Mouse (Mus musculus): ENCODE results near the gene Gm10282. TPM values are rescaled to one million over a fixed set of nuclear protein-coding genes. Genes with fewer than 3 reads are reported as not detected.

Gm10282 gene
- total RNA-seq, 2 experiments from 2014 or later = 6.6 to 7.9 TPM

DNA sequence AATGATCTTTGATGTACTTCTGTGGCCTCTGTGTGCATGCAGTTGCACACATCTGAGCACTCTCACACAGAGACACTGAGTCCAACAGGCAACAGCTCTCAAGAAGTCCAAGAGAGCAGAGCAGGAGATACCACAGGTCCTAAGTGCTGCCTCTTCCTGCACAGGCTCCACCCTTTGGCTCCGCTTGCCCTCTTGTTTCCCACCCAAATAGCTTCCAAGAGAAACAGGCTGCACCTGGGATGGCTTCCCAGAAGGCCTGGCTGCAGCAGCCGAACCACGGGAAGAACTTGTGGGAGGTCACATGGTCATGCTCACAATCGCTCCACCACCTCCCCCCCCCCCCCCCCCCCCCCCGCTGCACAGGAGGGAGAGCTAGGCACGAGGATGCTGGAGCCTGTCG, 39.7 kb downstream of the Gm10282 start:
- no peak for DNase-seq (ENCODE audit: extremely low spot score in 1 of 2, low spot score in 1 of 2)

GRCm38 (mm10) chr8:72263451-72263850, 41.6 kb downstream of the Gm10282 start:
- no peak for DNase-seq (ENCODE audit: extremely low spot score in 1 of 2, low spot score in 1 of 2)

DNA sequence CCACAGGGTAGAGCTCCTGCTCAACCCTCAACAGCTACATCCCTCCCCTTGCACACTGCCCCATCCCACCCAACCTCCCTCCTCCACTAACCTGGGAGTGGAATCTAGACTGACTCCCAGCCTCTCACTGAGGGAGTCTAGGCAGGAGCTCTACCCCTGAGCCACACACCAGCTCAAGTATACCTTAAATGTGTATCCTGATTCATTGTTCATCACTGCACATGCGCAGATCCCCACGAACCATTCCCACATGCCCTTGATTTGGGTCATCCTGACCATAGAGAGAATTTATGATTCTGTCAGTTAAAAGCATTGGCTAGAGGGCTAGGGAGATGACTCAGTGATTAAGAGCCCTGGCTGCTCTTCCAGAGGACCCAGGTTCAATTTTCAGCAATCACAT, 42.3 kb downstream of the Gm10282 start:
- no peak for DNase-seq (ENCODE audit: extremely low spot score in 1 of 2, low spot score in 1 of 2)

- no peak for DNase-seq (ENCODE audit: extremely low spot score in 1 of 2, low spot score in 1 of 2)
Observed at GRCm38 (mm10) chr8:72261872-72262271, 43.2 kb downstream of the Gm10282 start.

GRCm38 (mm10) chr8:72261431-72261830, 43.6 kb downstream of the Gm10282 start:
- no peak for DNase-seq (ENCODE audit: extremely low spot score in 1 of 2, low spot score in 1 of 2)

GRCm38 (mm10) chr8:72261019-72261418, 44.0 kb downstream of the Gm10282 start:
- DNase-seq (ENCODE audit: extremely low spot score in 1 of 2, low spot score in 1 of 2) = peak in 1 of 2 experiments; percentile 26

- DNase-seq (ENCODE audit: extremely low spot score in 1 of 2, low spot score in 1 of 2) = no peak
Observed at GRCm38 (mm10) chr8:72260585-72260984, 44.5 kb downstream of the Gm10282 start.

DNA sequence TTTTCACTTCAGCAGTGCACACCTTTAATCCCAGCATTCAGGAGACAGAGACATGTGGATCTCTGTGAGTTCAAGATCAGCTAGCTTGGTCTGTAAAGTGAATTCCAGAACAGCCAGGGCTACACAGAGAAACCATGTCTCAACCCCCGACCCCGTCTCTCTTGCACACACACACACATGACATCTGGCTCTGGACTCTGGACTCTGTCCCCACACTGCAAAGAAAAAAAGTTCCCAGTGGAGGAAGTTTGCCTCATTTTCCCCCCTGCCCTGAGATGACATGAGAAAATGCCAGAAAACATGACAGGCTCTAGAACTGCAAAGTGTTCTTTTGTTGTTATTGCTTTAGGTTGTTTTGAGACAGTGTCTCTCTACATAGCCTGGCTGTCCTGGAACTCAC, 45.2 kb downstream of the Gm10282 start:
- DNase-seq (ENCODE audit: extremely low spot score in 1 of 2, low spot score in 1 of 2) = no peak

DNA sequence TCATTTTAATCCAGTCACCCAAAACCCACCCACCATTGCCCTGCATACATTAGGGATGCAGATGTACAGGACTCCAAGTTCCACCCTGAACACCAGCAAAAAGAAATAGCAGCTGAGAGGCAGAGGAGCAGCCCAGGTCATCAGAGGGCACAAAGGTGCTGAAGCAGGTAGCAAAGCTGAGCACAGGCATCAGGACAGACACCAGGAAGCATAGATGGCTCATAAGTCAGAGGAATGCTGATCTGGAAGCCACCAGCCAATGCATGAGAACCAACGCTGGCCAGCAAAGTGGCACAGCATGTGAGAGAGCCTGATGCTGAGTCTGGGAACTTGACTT, 47.2 kb downstream of the Gm10282 start:
- no peak for DNase-seq (ENCODE audit: extremely low spot score in 1 of 2, low spot score in 1 of 2)

- peak in 1 of 2 experiments; percentile 51 for DNase-seq (ENCODE audit: extremely low spot score in 1 of 2, low spot score in 1 of 2)
Observed at GRCm38 (mm10) chr8:72257171-72257901, 47.7 kb downstream of the Gm10282 start.

Other genes with a start within 250 kb of the Gm10282 start
- gene Olfr373, start 222.1 kb downstream of the Gm10282 start, total RNA-seq (2021) = not detected
- not detected for gene Olfr374, start 198.2 kb downstream of the Gm10282 start, total RNA-seq (2021)
- gene Tpm4, start 170.3 kb downstream of the Gm10282 start, total RNA-seq (2021) = 10 to 100 TPM; 26.2 to 27.5 TPM
- gene Rab8a, start 144.1 kb downstream of the Gm10282 start, total RNA-seq (2021) = 10 to 100 TPM; 40.0 to 41.2 TPM
- not detected for gene Hsh2d, start 115.6 kb downstream of the Gm10282 start, total RNA-seq (2021)
- gene Cib3, start 92.4 kb downstream of the Gm10282 start, total RNA-seq (2021) = not detected
- gene Gm11034, start 91.6 kb downstream of the Gm10282 start, total RNA-seq (2021) = not detected
- 10 to 100 TPM; 57.4 to 60.6 TPM for gene Fam32a, start 85.5 kb downstream of the Gm10282 start, total RNA-seq (2021)
- 10 to 100 TPM; 85.8 to 96.2 TPM for gene Ap1m1, start 65.2 kb downstream of the Gm10282 start, total RNA-seq (2021)
- 10 to 100 TPM; 14.3 to 18.0 TPM for gene Klf2, start 13.8 kb upstream of the Gm10282 start, total RNA-seq (2021)
- 10 to 100 TPM; 58.9 to 72.2 TPM for gene Eps15l1, start 116.2 kb upstream of the Gm10282 start, total RNA-seq (2021)
- under 1 TPM; 0.69 to 0.85 TPM for gene Calr3, start 138.6 kb upstream of the Gm10282 start, total RNA-seq (2021)
- 10 to 100 TPM; 12.9 to 15.4 TPM for gene 1700030K09Rik, start 138.6 kb upstream of the Gm10282 start, total RNA-seq (2021)
- 10 to 100 TPM; 67.2 to 79.6 TPM for gene Cherp, start 170.0 kb upstream of the Gm10282 start, total RNA-seq (2021)
- 10 to 100 TPM; 45.9 to 51.1 TPM for gene Slc35e1, start 187.4 kb upstream of the Gm10282 start, total RNA-seq (2021)
- gene Med26, start 243.0 kb upstream of the Gm10282 start, total RNA-seq (2021) = 10 to 100 TPM; 10.1 to 10.6 TPM

All from layer of hippocampus, postnatal 25 days (tissue).